Mouse (Mus musculus): ENCODE data around the gene Hcn2. TPM values are rescaled to one million over a fixed set of nuclear protein-coding genes. Genes with fewer than 3 reads are reported as not detected.

Hcn2 gene
- polyA plus RNA-seq, 1 experiment from 2014 or later: 0.21 TPM

DNA sequence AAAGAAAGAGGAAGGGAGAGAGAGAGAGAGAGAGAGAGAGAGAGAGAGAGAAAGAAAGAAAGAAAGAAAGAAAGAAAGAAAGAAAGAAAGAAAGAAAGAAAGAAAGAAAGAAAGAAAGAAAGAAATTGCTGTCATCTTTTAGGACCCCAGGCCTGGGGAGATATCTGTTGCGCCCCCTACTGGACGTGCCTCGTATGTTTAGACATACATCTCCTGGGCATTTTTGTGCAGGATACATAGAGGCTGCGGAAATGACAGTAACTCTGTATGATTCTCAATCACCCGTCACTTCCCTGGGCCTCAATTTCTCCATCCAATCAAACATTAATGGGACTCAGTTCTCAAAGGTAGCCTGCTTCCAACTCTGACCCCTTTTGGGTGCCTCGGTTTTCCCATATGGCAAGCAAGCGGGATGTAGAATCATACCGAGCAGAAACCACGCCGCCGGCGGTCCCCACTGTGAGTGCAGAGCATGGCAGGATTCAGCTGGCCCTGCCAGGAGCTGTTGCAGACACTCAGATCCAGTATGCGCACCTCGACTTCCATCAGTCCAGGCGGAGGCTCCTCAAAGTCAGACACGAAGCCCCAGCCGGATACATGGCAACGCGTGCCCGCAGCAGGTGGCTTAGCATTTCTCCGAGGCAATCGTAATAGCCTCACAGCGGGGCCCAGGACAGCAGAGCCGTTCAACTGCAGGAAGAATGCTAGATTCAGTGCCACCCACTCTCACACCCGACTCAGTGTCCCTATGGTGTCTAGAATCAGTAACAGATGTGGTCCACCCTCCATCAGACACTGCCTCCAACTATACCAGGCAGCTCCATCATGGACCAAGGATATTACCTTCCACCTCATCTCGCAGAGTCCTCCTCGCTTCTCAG lies 67.7 kb downstream of the Hcn2 start:
- no peak overlapping the region for H3K4me3 ChIP-seq (ENCODE audit: low read depth, low read length)
- no peak overlapping the region for H3K9ac ChIP-seq (replicated peaks; ENCODE audit: low read length)
- H3K36me3 ChIP-seq (replicated peaks; ENCODE audit: control insufficient read depth, insufficient read depth, low read depth, low read length): no peaks in the 10 kb centered on the region
- DNase-seq (ENCODE audit: low spot score) (peak; percentile 75), ATAC-seq (replicated peaks; ENCODE audit: insufficient number of reproducible peaks, low FRiP score, low TSS enrichment, low read depth) (no peak)
- WGBS: 42% methylated on average over 27 of the region's 27 CpGs
- H3K9me3 ChIP-seq (replicated peaks; ENCODE audit: control insufficient read depth, low read length): no peaks in the 10 kb centered on the region
- H3K4me1 ChIP-seq (ENCODE audit: control insufficient read depth, insufficient read depth, low read length): no peaks in the 10 kb centered on the region
- peaks cover 4% of the 10 kb centered on the region; the same call in 1 of the 2 replicates for H3K27me3 ChIP-seq (ENCODE audit: control insufficient read depth, insufficient read depth, low read length)
- no peak overlapping the region for H3K4me2 ChIP-seq (ENCODE audit: low read depth, low read length)
- H3K27ac ChIP-seq (replicated peaks; ENCODE audit: low read depth, low read length): no peak overlapping the region

Other genes with a start within 250 kb of the Hcn2 start
- not detected in 2 replicates for gene Vmn2r83, start 247.9 kb upstream of the Hcn2 start, polyA plus RNA-seq (2014; fragmentation: Nextera tagmentation; extraction: Ambion mirVana)
- 13.3 and 17.9 TPM in 2 replicates for gene Plpp2, start 182.8 kb upstream of the Hcn2 start, polyA plus RNA-seq (2014; fragmentation: Nextera tagmentation; extraction: Ambion mirVana)
- 39.4 and 41.7 TPM in 2 replicates for gene Mier2, start 161.4 kb upstream of the Hcn2 start, polyA plus RNA-seq (2014; fragmentation: Nextera tagmentation; extraction: Ambion mirVana)
- gene Theg, start 129.3 kb upstream of the Hcn2 start, polyA plus RNA-seq (2014; fragmentation: Nextera tagmentation; extraction: Ambion mirVana): not detected in 2 replicates
- 0.04 TPM in 2 replicates for gene C2cd4c, start 102.6 kb upstream of the Hcn2 start, polyA plus RNA-seq (2014; fragmentation: Nextera tagmentation; extraction: Ambion mirVana)
- gene Shc2, start 78.7 kb upstream of the Hcn2 start, polyA plus RNA-seq (2014; fragmentation: Nextera tagmentation; extraction: Ambion mirVana): 9.8 and 10.5 TPM in 2 replicates
- not detected in 2 replicates for gene Odf3l2, start 70.9 kb upstream of the Hcn2 start, polyA plus RNA-seq (2014; fragmentation: Nextera tagmentation; extraction: Ambion mirVana)
- 3.9 and 5.5 TPM in 2 replicates for gene Madcam1, start 52.1 kb upstream of the Hcn2 start, polyA plus RNA-seq (2014; fragmentation: Nextera tagmentation; extraction: Ambion mirVana)
- gene Tpgs1, start 47.3 kb upstream of the Hcn2 start, polyA plus RNA-seq (2014; fragmentation: Nextera tagmentation; extraction: Ambion mirVana): 65.6 and 67.3 TPM in 2 replicates
- 150 and 157 TPM in 2 replicates for gene Cdc34, start 34.4 kb upstream of the Hcn2 start, polyA plus RNA-seq (2014; fragmentation: Nextera tagmentation; extraction: Ambion mirVana)
- 0.77 TPM in 1 of 2 replicates, not detected in the other for gene Gzmm, start 27.6 kb upstream of the Hcn2 start, polyA plus RNA-seq (2014; fragmentation: Nextera tagmentation; extraction: Ambion mirVana)
- 630 and 667 TPM in 2 replicates for gene Bsg, start 12.1 kb upstream of the Hcn2 start, polyA plus RNA-seq (2014; fragmentation: Nextera tagmentation; extraction: Ambion mirVana)
- gene Polrmt, start 29.9 kb downstream of the Hcn2 start, polyA plus RNA-seq (2014; fragmentation: Nextera tagmentation; extraction: Ambion mirVana): 30.5 and 35.6 TPM in 2 replicates
- 0.25 and 0.38 TPM in 2 replicates for gene Fgf22, start 38.4 kb downstream of the Hcn2 start, polyA plus RNA-seq (2014; fragmentation: Nextera tagmentation; extraction: Ambion mirVana)
- gene Rnf126, start 50.3 kb downstream of the Hcn2 start, polyA plus RNA-seq (2014; fragmentation: Nextera tagmentation; extraction: Ambion mirVana): 65.1 and 72.7 TPM in 2 replicates
- 2.4 and 2.7 TPM in 2 replicates for gene Fstl3, start 60.6 kb downstream of the Hcn2 start, polyA plus RNA-seq (2014; fragmentation: Nextera tagmentation; extraction: Ambion mirVana)
- not detected in 2 replicates for gene Prss57, start 74.3 kb downstream of the Hcn2 start, polyA plus RNA-seq (2014; fragmentation: Nextera tagmentation; extraction: Ambion mirVana)
- 85.7 and 102 TPM in 2 replicates for gene Palm, start 76.9 kb downstream of the Hcn2 start, polyA plus RNA-seq (2014; fragmentation: Nextera tagmentation; extraction: Ambion mirVana)
- gene Misp, start 104.4 kb downstream of the Hcn2 start, polyA plus RNA-seq (2014; fragmentation: Nextera tagmentation; extraction: Ambion mirVana): 0.39 and 0.82 TPM in 2 replicates
- gene Ptbp1, start 137.8 kb downstream of the Hcn2 start, polyA plus RNA-seq (2014; fragmentation: Nextera tagmentation; extraction: Ambion mirVana): 237 and 257 TPM in 2 replicates
- gene Prtn3, start 157.8 kb downstream of the Hcn2 start, polyA plus RNA-seq (2014; fragmentation: Nextera tagmentation; extraction: Ambion mirVana): 10.9 and 11.2 TPM in 2 replicates
- gene Plppr3, start 158.0 kb downstream of the Hcn2 start, polyA plus RNA-seq (2014; fragmentation: Nextera tagmentation; extraction: Ambion mirVana): 78.3 and 85.8 TPM in 2 replicates
- 0.50 and 0.88 TPM in 2 replicates for gene Elane, start 169.6 kb downstream of the Hcn2 start, polyA plus RNA-seq (2014; fragmentation: Nextera tagmentation; extraction: Ambion mirVana)
- gene Cfd, start 174.2 kb downstream of the Hcn2 start, polyA plus RNA-seq (2014; fragmentation: Nextera tagmentation; extraction: Ambion mirVana): not detected in 2 replicates
- 36.5 and 36.9 TPM in 2 replicates for gene Med16, start 192.3 kb downstream of the Hcn2 start, polyA plus RNA-seq (2014; fragmentation: Nextera tagmentation; extraction: Ambion mirVana)
- gene Gm26602, start 194.2 kb downstream of the Hcn2 start, polyA plus RNA-seq (2014; fragmentation: Nextera tagmentation; extraction: Ambion mirVana): 4.3 and 11.5 TPM in 2 replicates
- gene Kiss1r, start 200.3 kb downstream of the Hcn2 start, polyA plus RNA-seq (2014; fragmentation: Nextera tagmentation; extraction: Ambion mirVana): 0.48 and 0.75 TPM in 2 replicates
- gene R3hdm4, start 204.6 kb downstream of the Hcn2 start, polyA plus RNA-seq (2014; fragmentation: Nextera tagmentation; extraction: Ambion mirVana): 116 and 122 TPM in 2 replicates
- 5.0 and 5.2 TPM in 2 replicates for gene Arid3a, start 210.4 kb downstream of the Hcn2 start, polyA plus RNA-seq (2014; fragmentation: Nextera tagmentation; extraction: Ambion mirVana)
- 118 and 123 TPM in 2 replicates for gene Wdr18, start 243.5 kb downstream of the Hcn2 start, polyA plus RNA-seq (2014; fragmentation: Nextera tagmentation; extraction: Ambion mirVana)